Mouse (Mus musculus) hindbrain, embryonic 15.5 days (tissue): Measurements from ENCODE around the gene Tuba8. TPM values are rescaled to one million over a fixed set of nuclear protein-coding genes. Genes with fewer than 3 reads are reported as not detected.

Source experiments
- ATAC-seq: fragments of 200-750 bp; cut with Nextera tagmentation; 2 replicates; pipeline ENCODE4 v1.8.0; 2017; ENCODE audit warnings: low read depth, moderate number of reproducible peaks, moderate TSS enrichment; ENCODE audit not compliant: low FRiP score
- H3K27ac ChIP-seq: fragments of 300-500 bp; sonication (generic); replicated peaks from 2 replicates; pipeline ENCODE4 v1.5.1; 2015; ENCODE audit warnings: mild to moderate bottlenecking, inconsistent platforms
- H3K27me3 ChIP-seq: fragments of 300-500 bp; sonication (generic); 2 replicates; pipeline ENCODE4 v1.6.1; 2015; ENCODE audit warnings: control low read depth, inconsistent platforms
- H3K36me3 ChIP-seq: fragments of 300-500 bp; sonication (generic); 2 replicates; pipeline ENCODE4 v1.6.1; 2015; ENCODE audit warnings: control low read depth, inconsistent platforms
- H3K4me1 ChIP-seq: fragments of 300-500 bp; sonication (generic); replicated peaks from 2 replicates; pipeline ENCODE4 v1.6.1; 2015; ENCODE audit warnings: control low read depth, inconsistent platforms
- H3K4me2 ChIP-seq: fragments of 300-500 bp; sonication (generic); 2 replicates; pipeline ENCODE4 v1.6.1; 2015; ENCODE audit warnings: moderate library complexity, mild to moderate bottlenecking, inconsistent platforms
- H3K4me3 ChIP-seq: fragments of 300-500 bp; sonication (generic); 2 replicates; pipeline ENCODE4 v1.5.1; 2015; ENCODE audit warnings: mild to moderate bottlenecking, inconsistent platforms
- H3K9ac ChIP-seq: fragments of 300-500 bp; sonication (generic); 2 replicates; pipeline ENCODE4 v1.6.1; 2015; ENCODE audit warnings: inconsistent platforms
- H3K9me3 ChIP-seq: fragments of 300-500 bp; sonication (generic); 2 replicates; pipeline ENCODE4 v1.6.1; 2016; ENCODE audit warnings: control low read depth, inconsistent platforms
- WGBS: fragments of 180-500 bp; shearing (Covaris S2); methylation state at CpG from one replicate; pipeline ENCODE4 v1.1.7; 2015; 5-methylcytosine and 5-hydroxymethylcytosine counted together
- polyA plus RNA-seq: library from polyadenylated mRNA; unstranded; fragments of >200 nt; fragmentation: Nextera tagmentation; extraction: Ambion mirVana; gene quantifications from 2 replicates; pipeline ENCODE4 v1.2.1, GENCODE M21; 2015

Gene Tuba8
- polyA plus RNA-seq, 1 experiment from 2014 or later: 0.96 TPM

- Histone ChIP-seq H3K4me3 (no peak overlapping the region), H3K36me3 (no peaks in the 10 kb centered on the region), H3K9ac (no peak overlapping the region), H3K27ac (no peak overlapping the region), H3K4me2 (no peak overlapping the region), H3K9me3 (no peaks in the 10 kb centered on the region), H3K4me1 (peaks cover 21% of the 10 kb centered on the region), H3K27me3 (no peaks in the 10 kb centered on the region)
- WGBS: 71% methylated on average over 7 of the region's 7 CpGs
- no peak for ATAC-seq
These were observed 30.6 kb upstream of the Tuba8 start for GRCm38 (mm10) chr6:121179846-121180245.

GRCm38 (mm10) chr6:121183414-121184173 is 26.9 kb upstream of the Tuba8 start, which contains the start of gene Pex26:
Gene Pex26 (plus strand): TSS chr6:121183667.
- peak; percentile 93 for ATAC-seq
- peak within 1 kb of the TSS; percentile 76 for H3K9ac ChIP-seq

GRCm38 (mm10) chr6:121184198-121185140 is 26.0 kb upstream of the Tuba8 start:
- Histone ChIP-seq H3K4me3 (peak overlapping the region; percentile 59), H3K27ac (peak overlapping the region; percentile 93), H3K9ac (peak overlapping the region; percentile 76), H3K36me3 (peaks cover 20% of the 10 kb centered on the region; the same call in 1 of the 2 replicates), H3K4me1 (peaks cover 27% of the 10 kb centered on the region), H3K9me3 (no peaks in the 10 kb centered on the region), H3K27me3 (no peaks in the 10 kb centered on the region), H3K4me2 (peak overlapping the region; percentile 91)
- WGBS: 2% methylated on average over 35 of the region's 35 CpGs
- peak; percentile 63 for ATAC-seq

More at GRCm38 (mm10) chr6:121183414-121184173, 26.9 kb upstream of the Tuba8 start, which contains the start of gene Pex26:
- peak within 1 kb of the TSS; percentile 93 for H3K27ac ChIP-seq
- H3K27me3 ChIP-seq: no peaks in the 10 kb centered on the region
- no peaks in the 10 kb centered on the region for H3K9me3 ChIP-seq
- peaks cover 27% of the 10 kb centered on the region for H3K4me1 ChIP-seq
- H3K4me3 ChIP-seq: peak within 1 kb of the TSS; percentile 59
- 1% methylated on average over 32 of the region's 32 CpGs for WGBS
- peaks cover 18% of the 10 kb centered on the region; the same call in 1 of the 2 replicates for H3K36me3 ChIP-seq
- peak within 1 kb of the TSS; percentile 91 for H3K4me2 ChIP-seq

DNA sequence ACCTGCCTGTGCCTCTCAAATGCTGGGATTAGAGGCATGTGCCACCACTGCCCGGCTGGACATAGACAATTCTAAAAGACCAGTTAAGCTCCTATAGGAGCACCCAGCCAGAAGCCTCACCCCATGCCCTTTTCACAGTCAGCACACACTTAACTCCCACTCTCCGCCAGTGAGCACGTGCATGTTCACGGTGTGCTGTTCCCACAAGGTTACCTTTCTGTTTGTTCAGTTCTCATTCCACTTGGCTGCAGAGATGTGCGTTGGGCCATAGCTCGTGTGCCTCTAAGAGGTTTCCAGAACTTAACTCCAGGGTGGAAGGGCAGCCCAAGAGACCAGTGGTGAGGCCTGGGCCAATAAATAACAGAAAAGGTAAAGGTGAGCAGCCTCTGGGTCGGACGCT is 25.3 kb upstream of the Tuba8 start:
- peak overlapping the region; percentile 59 for H3K4me3 ChIP-seq
- 87% methylated on average over 8 of the region's 8 CpGs for WGBS
- H3K27ac ChIP-seq: no peak overlapping the region
- no peak for ATAC-seq
- peak overlapping the region; percentile 34; the same call in 1 of the 2 replicates for H3K9ac ChIP-seq
- no peaks in the 10 kb centered on the region for H3K27me3 ChIP-seq
- peaks cover 27% of the 10 kb centered on the region for H3K4me1 ChIP-seq
- no peaks in the 10 kb centered on the region for H3K9me3 ChIP-seq
- peaks cover 27% of the 10 kb centered on the region for H3K36me3 ChIP-seq
- peak overlapping the region; percentile 91 for H3K4me2 ChIP-seq

DNA sequence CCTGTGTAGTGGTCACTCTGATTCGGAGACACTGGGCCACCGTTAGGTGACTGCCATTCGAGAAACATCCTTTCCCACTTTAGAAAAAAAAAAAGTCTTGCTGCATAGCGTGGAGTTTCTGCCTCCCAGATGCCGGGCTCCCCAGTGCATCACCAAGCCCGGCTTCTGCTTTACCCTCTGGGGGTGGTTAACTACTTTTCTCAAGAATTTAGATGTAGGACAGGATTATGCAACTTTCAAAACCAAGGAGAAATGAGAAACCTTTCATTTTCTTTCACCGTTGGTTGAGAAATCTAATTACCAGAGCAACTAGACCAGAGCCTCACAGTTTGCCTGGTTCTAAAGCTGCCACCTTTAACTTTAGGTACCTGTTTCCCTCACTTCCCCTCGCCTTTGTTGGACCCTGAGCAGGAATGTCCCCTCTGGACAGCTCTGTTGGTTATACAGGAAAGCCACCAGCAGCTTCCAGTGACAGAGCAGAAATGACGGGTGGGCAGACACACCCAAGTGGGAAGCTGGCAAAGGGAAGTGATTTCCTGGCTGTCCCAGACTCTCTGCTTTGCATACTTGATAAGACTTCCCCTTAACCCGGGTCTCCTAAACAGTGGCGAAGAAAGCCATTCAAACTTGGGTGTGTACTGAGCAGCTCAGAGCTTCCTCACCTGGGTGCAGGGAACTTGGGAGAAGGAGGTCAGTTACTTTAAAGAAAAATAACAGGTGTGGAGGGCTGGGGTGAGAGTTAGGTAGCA is 19.1 kb upstream of the Tuba8 start:
- Histone ChIP-seq H3K4me3 (no peak overlapping the region), H3K27me3 (no peaks in the 10 kb centered on the region), H3K9me3 (no peaks in the 10 kb centered on the region), H3K4me2 (no peak overlapping the region), H3K27ac (no peak overlapping the region), H3K4me1 (peaks cover under 1% of the 10 kb centered on the region; the same call in 1 of the 2 replicates), H3K9ac (no peak overlapping the region), H3K36me3 (peaks cover 61% of the 10 kb centered on the region)
- WGBS: 85% methylated on average over 11 of the region's 11 CpGs
- no peak for ATAC-seq

DNA sequence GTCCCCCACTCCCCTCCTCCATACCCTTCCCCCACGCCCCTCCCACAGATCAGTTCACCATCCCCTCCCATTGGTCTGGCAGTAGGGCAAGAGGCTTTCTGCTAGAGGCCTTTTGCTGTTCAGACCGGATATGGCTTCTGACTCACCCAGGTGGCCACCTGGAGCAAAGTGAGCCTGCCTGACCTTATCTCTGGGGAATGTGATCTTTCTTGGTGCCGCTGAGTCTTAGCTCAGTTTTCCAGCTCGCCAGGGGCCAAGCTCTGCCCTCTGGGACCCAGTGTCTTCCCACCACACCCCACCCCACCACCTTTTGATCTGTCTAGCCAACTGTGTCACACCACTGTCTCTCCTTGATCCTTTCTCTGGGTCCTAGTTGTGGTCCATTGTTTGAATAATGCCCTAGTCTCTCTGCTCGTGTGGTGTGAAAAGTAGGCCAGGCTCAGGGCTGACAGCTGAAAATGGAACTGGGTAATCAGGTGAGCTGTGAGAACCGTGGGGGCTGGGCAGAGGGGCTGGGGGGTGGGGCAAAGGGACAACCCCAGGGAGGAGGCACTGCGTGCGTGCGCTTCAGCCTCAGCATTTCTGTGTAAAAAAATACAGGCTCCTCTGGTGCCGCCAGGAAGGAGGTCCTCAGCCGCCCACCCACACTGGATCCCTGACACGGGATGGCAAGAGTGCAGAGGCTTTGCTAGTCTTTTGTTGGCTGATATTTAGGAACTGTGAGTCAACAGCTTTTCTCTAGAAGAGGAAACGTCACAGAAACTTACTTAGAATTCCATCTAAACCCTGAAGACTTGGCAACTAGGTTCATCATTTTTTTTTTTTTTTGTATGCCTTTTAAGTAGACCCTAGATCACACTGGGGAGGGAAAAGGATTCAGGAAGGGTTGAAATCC is 16.2 kb upstream of the Tuba8 start:
- no peak overlapping the region for H3K9ac ChIP-seq
- H3K27ac ChIP-seq: no peak overlapping the region
- no peaks in the 10 kb centered on the region for H3K9me3 ChIP-seq
- WGBS: 53% methylated on average over 13 of the region's 13 CpGs
- ATAC-seq: no peak
- H3K27me3 ChIP-seq: no peaks in the 10 kb centered on the region
- no peaks in the 10 kb centered on the region for H3K4me1 ChIP-seq
- no peak overlapping the region for H3K4me3 ChIP-seq
- H3K36me3 ChIP-seq: peaks cover 51% of the 10 kb centered on the region
- no peak overlapping the region for H3K4me2 ChIP-seq

DNA sequence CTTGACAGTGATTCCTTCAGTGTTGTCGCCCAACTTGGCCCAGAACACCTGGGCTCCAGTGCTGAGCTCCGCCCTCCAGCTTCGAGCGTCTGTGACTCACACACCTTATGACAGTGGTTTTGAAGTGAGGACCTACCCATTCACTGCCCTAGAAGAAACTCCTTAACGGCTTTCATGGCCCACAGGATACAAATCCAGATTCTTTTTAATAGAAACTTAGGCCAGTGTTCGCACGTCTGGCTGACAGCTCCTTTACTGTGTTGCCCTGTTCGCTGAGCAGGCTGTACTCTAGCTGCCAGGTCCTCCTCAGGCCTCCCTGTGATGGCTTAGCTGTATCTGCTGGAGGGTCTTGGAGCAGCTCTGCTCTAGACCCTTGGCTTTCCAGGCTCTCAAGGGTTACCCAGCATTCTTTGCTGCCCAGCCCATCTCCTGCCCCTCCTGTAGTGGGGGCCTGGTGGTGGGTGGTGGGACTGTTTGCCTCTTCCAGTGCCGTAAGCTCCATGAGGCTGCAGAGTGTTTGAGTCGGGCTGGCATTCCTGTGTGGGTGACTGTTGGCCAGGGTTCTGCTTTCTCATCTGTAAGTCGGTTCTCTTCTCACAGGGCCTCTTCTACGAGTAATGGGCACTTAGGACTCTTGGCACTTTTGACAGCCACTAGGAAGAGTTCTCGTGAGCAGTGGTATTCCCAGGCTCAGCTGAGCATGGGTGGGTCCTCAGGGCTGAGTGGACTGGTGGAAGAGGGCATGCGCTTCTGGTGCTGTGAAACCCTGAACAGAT is 15.4 kb upstream of the Tuba8 start:
- H3K36me3 ChIP-seq: peaks cover 44% of the 10 kb centered on the region
- H3K4me2 ChIP-seq: no peak overlapping the region
- no peaks in the 10 kb centered on the region for H3K9me3 ChIP-seq
- no peak overlapping the region for H3K4me3 ChIP-seq
- ATAC-seq: no peak
- H3K9ac ChIP-seq: no peak overlapping the region
- H3K4me1 ChIP-seq: no peaks in the 10 kb centered on the region
- WGBS: 85% methylated on average over 14 of the region's 14 CpGs
- no peaks in the 10 kb centered on the region for H3K27me3 ChIP-seq
- no peak overlapping the region for H3K27ac ChIP-seq

- Histone ChIP-seq H3K36me3 (peaks cover 29% of the 10 kb centered on the region), H3K9ac (no peak overlapping the region), H3K4me1 (no peaks in the 10 kb centered on the region), H3K4me2 (no peak overlapping the region), H3K27me3 (no peaks in the 10 kb centered on the region), H3K4me3 (no peak overlapping the region), H3K27ac (no peak overlapping the region), H3K9me3 (no peaks in the 10 kb centered on the region)
- 72% methylated on average over 9 of the region's 9 CpGs for WGBS
- ATAC-seq: no peak
These were observed 12.6 kb upstream of the Tuba8 start for GRCm38 (mm10) chr6:121197807-121198365.

- H3K9me3 ChIP-seq: no peaks in the 10 kb centered on the region
These were observed 10.0 kb upstream of the Tuba8 start for GRCm38 (mm10) chr6:121200458-121200857.

GRCm38 (mm10) chr6:121202026-121202425 is 8.5 kb upstream of the Tuba8 start:
- no peaks in the 10 kb centered on the region for H3K27me3 ChIP-seq
- H3K27ac ChIP-seq: no peak overlapping the region
- peaks cover 2% of the 10 kb centered on the region; the same call in 1 of the 2 replicates for H3K36me3 ChIP-seq
- no peaks in the 10 kb centered on the region for H3K4me1 ChIP-seq
- no peak for ATAC-seq
- H3K9me3 ChIP-seq: no peaks in the 10 kb centered on the region
- no peak overlapping the region for H3K9ac ChIP-seq
- H3K4me3 ChIP-seq: no peak overlapping the region
- WGBS: 70% methylated on average over 5 of the region's 5 CpGs
- H3K4me2 ChIP-seq: no peak overlapping the region

More at GRCm38 (mm10) chr6:121200458-121200857, 10.0 kb upstream of the Tuba8 start:
- H3K27me3 ChIP-seq: no peaks in the 10 kb centered on the region
- no peak overlapping the region for H3K9ac ChIP-seq
- peaks cover 7% of the 10 kb centered on the region; the same call in 1 of the 2 replicates for H3K36me3 ChIP-seq
- H3K27ac ChIP-seq: no peak overlapping the region
- ATAC-seq: no peak
- no peaks in the 10 kb centered on the region for H3K4me1 ChIP-seq
- H3K4me3 ChIP-seq: no peak overlapping the region
- WGBS: 94% methylated on average over 4 of the region's 4 CpGs
- no peak overlapping the region for H3K4me2 ChIP-seq
